Mouse (Mus musculus) testis, adult 2 months (tissue): ENCODE data around the gene Tcta.

ENCODE experiments used
- CTCF ChIP-seq: fragments of 200-500 bp; IDR thresholded peaks from 2 replicates; pipeline ENCODE4 v1.5.1; 2012; ENCODE audit warnings: low read depth, mild to moderate bottlenecking, inconsistent platforms, low read length, moderate library complexity; ENCODE audit not compliant: control insufficient read depth, insufficient read depth, insufficient replicate concordance
- POLR2A ChIP-seq: fragments of 200-500 bp; IDR thresholded peaks from 2 replicates; pipeline ENCODE4 v1.6.1; 2012; ENCODE audit warnings: low read depth, mild to moderate bottlenecking, inconsistent platforms, low read length, moderate library complexity; ENCODE audit not compliant: control insufficient read depth

GRCm38 (mm10) chr9:108264191-108264921 is 41.6 kb downstream of the Tcta start:
- TF ChIP-seq CTCF (no peak), POLR2A (no peak)
